Mouse (Mus musculus): Measurements from ENCODE around the gene Tars. TPM values are rescaled to one million over a fixed set of nuclear protein-coding genes. Genes with fewer than 3 reads are reported as not detected.

Tars gene
- total RNA-seq, 1 experiment: 100 TPM

- no peak overlapping the region for H3K4me3 ChIP-seq (ENCODE audit: insufficient read depth in 1 of 2, low read depth in 1 of 2, low read length in 2 of 2, poor library complexity in 1 of 2, severe bottlenecking in 1 of 2)
- H3K9me3 ChIP-seq (ENCODE audit: control insufficient read depth, insufficient read depth, low read depth, low read length): no peaks in the 10 kb centered on the region
- peak; percentile 50; the same call in 1 of the 2 replicates for TF ChIP-seq ZC3H11A (IDR thresholded peaks at IDR 0.05; ENCODE audit: borderline replicate concordance, low read depth, low read length)
- TF ChIP-seq ZNF384 (IDR thresholded peaks at IDR 0.05; ENCODE audit: low read depth, low read length): no peak
- no peak for TF ChIP-seq CHD2 (IDR thresholded peaks at IDR 0.05; ENCODE audit: low read depth, low read length)
- no peak for TF ChIP-seq MAFK (IDR thresholded peaks at IDR 0.05; ENCODE audit: insufficient read depth, low read depth, low read length)
- TF ChIP-seq HCFC1 (IDR thresholded peaks at IDR 0.05; ENCODE audit: borderline replicate concordance, insufficient read depth, low read length): 0 out of 2 replicates have a peak, but pooled peaks have one; percentile 34
- no peaks in the 10 kb centered on the region for H3K4me1 ChIP-seq (ENCODE audit: control insufficient read depth in 2 of 2, insufficient read depth in 2 of 2, low read length in 2 of 2, poor library complexity in 1 of 2)
- no peak overlapping the region for H3K27ac ChIP-seq (ENCODE audit: insufficient read depth, low read depth, low read length, poor library complexity, severe bottlenecking)
- peak; percentile 75 for DNase-seq (ENCODE audit: low read depth, low spot score)
- in situ Hi-C loops (cut with MboI; ENCODE audit: low sequenced_read_pairs in 2 of 2, unreplicated experiment in 2 of 2): loop anchor here (10.0 to 25.0 kb wide), 2 partner anchors 555 to 557 kb away; no protein-coding TSS in a partner anchor
- H3K9ac ChIP-seq (ENCODE audit: insufficient read depth, low read depth, low read length, poor library complexity, severe bottlenecking): no peak overlapping the region
- no peaks in the 10 kb centered on the region for H3K36me3 ChIP-seq (ENCODE audit: control insufficient read depth, insufficient read depth, low read length, poor library complexity, severe bottlenecking)
These were observed 7.9 kb upstream of the Tars start for GRCm38 (mm10) chr15:11407381-11407780.

- Histone ChIP-seq H3K36me3 (ENCODE audit: control insufficient read depth, insufficient read depth, low read length, poor library complexity, severe bottlenecking) (no peaks in the 10 kb centered on the region), H3K9ac (ENCODE audit: insufficient read depth, low read depth, low read length, poor library complexity, severe bottlenecking) (no peak overlapping the region), H3K9me3 (ENCODE audit: control insufficient read depth, insufficient read depth, low read depth, low read length) (no peaks in the 10 kb centered on the region), H3K4me3 (ENCODE audit: insufficient read depth in 1 of 2, low read depth in 1 of 2, low read length in 2 of 2, poor library complexity in 1 of 2, severe bottlenecking in 1 of 2) (peak overlapping the region; percentile 66 to 80), H3K4me1 (ENCODE audit: control insufficient read depth in 2 of 2, insufficient read depth in 2 of 2, low read length in 2 of 2, poor library complexity in 1 of 2) (no peaks in the 10 kb centered on the region), H3K27ac (ENCODE audit: insufficient read depth, low read depth, low read length, poor library complexity, severe bottlenecking) (no peak overlapping the region)
- DNase-seq (ENCODE audit: low read depth, low spot score): peak; percentile 49
- in situ Hi-C loops (cut with MboI; ENCODE audit: low sequenced_read_pairs in 2 of 2, unreplicated experiment in 2 of 2): loop anchor here (10.0 to 25.0 kb wide), 2 partner anchors 556 to 558 kb away; no protein-coding TSS in a partner anchor
- no peak for TF ChIP-seq HCFC1 (IDR thresholded peaks at IDR 0.05; ENCODE audit: borderline replicate concordance, insufficient read depth, low read length)
- peak; percentile 59; the same call in 1 of the 2 replicates for TF ChIP-seq ZC3H11A (IDR thresholded peaks at IDR 0.05; ENCODE audit: borderline replicate concordance, low read depth, low read length)
These were observed 7.3 kb upstream of the Tars start for GRCm38 (mm10) chr15:11406769-11407168.

GRCm38 (mm10) chr15:11398676-11399350 lies 652 bp downstream of the Tars start:
- Histone ChIP-seq H3K4me3 (ENCODE audit: insufficient read depth in 1 of 2, low read depth in 1 of 2, low read length in 2 of 2, poor library complexity in 1 of 2, severe bottlenecking in 1 of 2) (peak overlapping the region; percentile 95 to 99), H3K27ac (ENCODE audit: insufficient read depth, low read depth, low read length, poor library complexity, severe bottlenecking) (no peak overlapping the region), H3K9me3 (ENCODE audit: control insufficient read depth, insufficient read depth, low read depth, low read length) (no peaks in the 10 kb centered on the region), H3K9ac (ENCODE audit: insufficient read depth, low read depth, low read length, poor library complexity, severe bottlenecking) (peak overlapping the region; percentile 98), H3K4me1 (ENCODE audit: control insufficient read depth in 2 of 2, insufficient read depth in 2 of 2, low read length in 2 of 2, poor library complexity in 1 of 2) (peaks cover 0 to 5% of the 10 kb centered on the region in 2 experiments; a peak in 2 of 4 replicates), H3K36me3 (ENCODE audit: control insufficient read depth, insufficient read depth, low read length, poor library complexity, severe bottlenecking) (peaks cover 15% of the 10 kb centered on the region)
- TF ChIP-seq CHD2 (IDR thresholded peaks at IDR 0.05; ENCODE audit: low read depth, low read length) (no peak), ZNF384 (IDR thresholded peaks at IDR 0.05; ENCODE audit: low read depth, low read length) (no peak), MAFK (IDR thresholded peaks at IDR 0.05; ENCODE audit: insufficient read depth, low read depth, low read length) (no peak), ZC3H11A (IDR thresholded peaks at IDR 0.05; ENCODE audit: borderline replicate concordance, low read depth, low read length) (no peak), HCFC1 (IDR thresholded peaks at IDR 0.05; ENCODE audit: borderline replicate concordance, insufficient read depth, low read length) (no peak)
- no peak for DNase-seq (ENCODE audit: low read depth, low spot score)
- in situ Hi-C loops (cut with MboI; ENCODE audit: low sequenced_read_pairs in 2 of 2, unreplicated experiment in 2 of 2): loop anchor here in 1 of 2 experiments (25.0 kb wide), 2 partner anchors 362 to 912 kb away; partner anchors contain the start of genes Brix1, Rad1 and Rxfp3

- Histone ChIP-seq H3K36me3 (ENCODE audit: control insufficient read depth, insufficient read depth, low read length, poor library complexity, severe bottlenecking) (peaks cover 32% of the 10 kb centered on the region), H3K4me1 (ENCODE audit: control insufficient read depth in 2 of 2, insufficient read depth in 2 of 2, low read length in 2 of 2, poor library complexity in 1 of 2) (peaks cover 0 to 5% of the 10 kb centered on the region in 2 experiments; a peak in 2 of 4 replicates), H3K9me3 (ENCODE audit: control insufficient read depth, insufficient read depth, low read depth, low read length) (no peaks in the 10 kb centered on the region), H3K4me3 (ENCODE audit: insufficient read depth in 1 of 2, low read depth in 1 of 2, low read length in 2 of 2, poor library complexity in 1 of 2, severe bottlenecking in 1 of 2) (no peak overlapping the region), H3K9ac (ENCODE audit: insufficient read depth, low read depth, low read length, poor library complexity, severe bottlenecking) (no peak overlapping the region), H3K27ac (ENCODE audit: insufficient read depth, low read depth, low read length, poor library complexity, severe bottlenecking) (no peak overlapping the region)
- no peak for DNase-seq (ENCODE audit: low read depth, low spot score)
- in situ Hi-C loops (cut with MboI; ENCODE audit: low sequenced_read_pairs in 2 of 2, unreplicated experiment in 2 of 2): loop anchor here in 1 of 2 experiments (25.0 kb wide), 2 partner anchors 359 to 909 kb away; partner anchors contain the start of genes Brix1, Rad1 and Rxfp3
- no peak for TF ChIP-seq HCFC1 (IDR thresholded peaks at IDR 0.05; ENCODE audit: borderline replicate concordance, insufficient read depth, low read length)
- TF ChIP-seq CHD2 (IDR thresholded peaks at IDR 0.05; ENCODE audit: low read depth, low read length): no peak
- no peak for TF ChIP-seq ZC3H11A (IDR thresholded peaks at IDR 0.05; ENCODE audit: borderline replicate concordance, low read depth, low read length)
- TF ChIP-seq MAFK (IDR thresholded peaks at IDR 0.05; ENCODE audit: insufficient read depth, low read depth, low read length): no peak
- TF ChIP-seq ZNF384 (IDR thresholded peaks at IDR 0.05; ENCODE audit: low read depth, low read length): no peak
These were observed 3.0 kb downstream of the Tars start for GRCm38 (mm10) chr15:11396421-11396820.
